Mouse (Mus musculus) left cerebral cortex, postnatal 4 days (tissue): Measurements from ENCODE around the gene Chrna4. TPM values are rescaled to one million over a fixed set of nuclear protein-coding genes. Genes with fewer than 3 reads are reported as not detected.

ENCODE experiments used
- total RNA-seq, 2 experiments: library from RNA; stranded (reverse); gene quantifications; 2 replicates each; pipeline ENCODE4 v1.2.3; 2021

The Chrna4 gene
- total RNA-seq, 2 experiments from 2014 or later, result 26.8 to 33.5 TPM

Other genes starting within 250 kb of the Chrna4 start
- 10 to 100 TPM; 54.8 to 66.4 TPM for gene Ythdf1, start 122.6 kb downstream of the Chrna4 start, total RNA-seq
- gene Birc7, start 114.5 kb downstream of the Chrna4 start, total RNA-seq, result not detected
- gene Nkain4, start 88.8 kb downstream of the Chrna4 start, total RNA-seq, result 10 to 100 TPM; 31.0 to 33.5 TPM
- gene Arfgap1, start 76.3 kb downstream of the Chrna4 start, total RNA-seq, result 100 to 1,000 TPM; 103 to 119 TPM
- under 1 TPM; 0.50 to 0.87 TPM for gene Col20a1, start 57.0 kb downstream of the Chrna4 start, total RNA-seq
- 100 to 1,000 TPM; 191 to 195 TPM for gene Kcnq2, start 91.8 kb upstream of the Chrna4 start, total RNA-seq
- gene Eef1a2, start 113.5 kb upstream of the Chrna4 start, total RNA-seq, result 100 to 1,000 TPM; 399 to 423 TPM
- 100 to 1,000 TPM; 132 to 140 TPM for gene Ppdpf, start 143.7 kb upstream of the Chrna4 start, total RNA-seq
- not detected for gene Ptk6, start 159.2 kb upstream of the Chrna4 start, total RNA-seq
- under 1 TPM in 1 of 2 experiments, not detected in 1; 0.18 TPM for gene Srms, start 169.6 kb upstream of the Chrna4 start, total RNA-seq
- not detected for gene Fndc11, start 176.5 kb upstream of the Chrna4 start, total RNA-seq
- gene Helz2, start 198.5 kb upstream of the Chrna4 start, total RNA-seq, result 1 to 10 TPM; 1.4 to 1.5 TPM
- gene Gmeb2, start 244.5 kb upstream of the Chrna4 start, total RNA-seq, result 10 to 100 TPM; 18.8 to 23.2 TPM